Mouse (Mus musculus): ENCODE data around the gene Dtx1. TPM values are rescaled to one million over a fixed set of nuclear protein-coding genes. Genes with fewer than 3 reads are reported as not detected.
A peak's percentile ranks its signal among the peaks of the same experiment; 100 is the strongest.

The Dtx1 gene
- 0.27 and 0.54 TPM in 2 replicates for polyA plus RNA-seq (2014; fragmentation: Nextera tagmentation; extraction: Ambion mirVana)

DNA sequence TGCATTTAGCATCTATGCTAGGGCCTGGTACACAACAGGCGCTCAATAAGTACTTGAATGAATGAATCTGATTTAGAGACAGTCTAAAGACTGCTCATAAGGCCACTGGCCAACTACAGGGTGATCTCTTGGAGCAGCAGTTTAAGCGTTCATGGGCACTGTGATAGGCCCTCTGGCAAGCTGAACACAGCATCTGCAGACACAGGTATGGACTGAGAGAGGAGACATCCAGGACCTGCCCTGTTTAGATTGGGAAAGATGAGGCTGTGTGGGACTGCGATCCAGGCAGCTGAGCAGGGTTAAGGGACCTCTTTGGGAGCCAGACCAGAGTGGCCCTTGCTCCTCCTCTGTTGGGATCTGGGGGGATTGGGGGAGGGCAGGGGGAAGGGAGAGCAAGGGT is at the start of gene Dtx1:
TSS of gene Dtx1 (minus strand) at position 101 of the 400 bp plus-strand sequence.
- Histone ChIP-seq H3K4me1 (ENCODE audit: control insufficient read depth in 2 of 2, insufficient read depth in 2 of 2, low read length in 2 of 2) (peaks cover 5 to 17% of the 10 kb centered on the region in 2 experiments; a peak in 2 of 4 replicates), H3K4me3 (ENCODE audit: control insufficient read depth in 1 of 2, insufficient read depth in 1 of 2, low read depth in 1 of 2, low read length in 2 of 2) (peak within 1 kb of the TSS; percentile 30 to 34), H3K27ac (replicated peaks in 1 of 2; ENCODE audit: control insufficient read depth in 1 of 2, insufficient read depth in 1 of 2, low read depth in 2 of 2, low read length in 2 of 2) (no peak within 1 kb of the TSS), H3K9me3 (ENCODE audit: control insufficient read depth, low read length) (no peaks in the 10 kb centered on the region), H3K36me3 (ENCODE audit: control insufficient read depth, insufficient read depth, low read length) (no peaks in the 10 kb centered on the region), H3K27me3 (ENCODE audit: control insufficient read depth, insufficient read depth, low read length) (peaks cover 76% of the 10 kb centered on the region), H3K4me2 (ENCODE audit: low read length) (peak within 1 kb of the TSS; percentile 60), H3K9ac (ENCODE audit: low read length) (peak within 1 kb of the TSS; percentile 53; the same call in 1 of the 2 replicates)
- no peak for ATAC-seq (ENCODE audit: insufficient number of reproducible peaks, insufficient read depth, low FRiP score, low read depth)
- 33% methylated on average over 3 of the region's 3 CpGs for WGBS

GRCm38 (mm10) chr5:120754215-120754614 is 42.5 kb upstream of the Dtx1 start:
- ATAC-seq (ENCODE audit: insufficient number of reproducible peaks, insufficient read depth, low FRiP score, low read depth) = no peak
- no peaks in the 10 kb centered on the region for H3K36me3 ChIP-seq (ENCODE audit: control insufficient read depth, insufficient read depth, low read length)

DNA sequence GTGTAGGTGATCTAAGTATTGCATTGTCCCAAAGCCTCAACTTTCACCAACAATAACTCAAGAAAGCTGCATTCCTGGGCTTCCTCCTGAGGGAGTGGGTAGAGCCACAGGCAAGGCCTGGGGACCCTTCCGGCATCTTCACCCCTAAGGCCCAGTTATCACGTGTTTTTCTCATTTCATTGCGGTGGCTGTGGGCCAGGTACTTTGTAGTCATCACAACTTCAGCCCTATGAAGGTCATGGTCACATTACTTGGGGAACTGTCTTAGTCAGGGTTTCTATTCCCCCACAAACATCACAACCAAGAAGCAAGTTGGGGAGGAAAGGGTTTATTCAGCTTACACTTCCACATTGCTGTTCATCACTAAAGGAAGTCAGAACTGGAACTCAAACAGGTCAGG is 41.1 kb upstream of the Dtx1 start:
- no peak for ATAC-seq (ENCODE audit: insufficient number of reproducible peaks, insufficient read depth, low FRiP score, low read depth)
- WGBS = 68% methylated on average over 3 of the region's 3 CpGs
- no peaks in the 10 kb centered on the region; the same call in 1 of the 2 replicates for H3K27me3 ChIP-seq (ENCODE audit: control insufficient read depth, insufficient read depth, low read length)
- H3K4me2 ChIP-seq (ENCODE audit: low read length) = no peak overlapping the region
- H3K4me1 ChIP-seq (ENCODE audit: control insufficient read depth in 2 of 2, insufficient read depth in 2 of 2, low read length in 2 of 2) = no peaks in the 10 kb centered on the region
- H3K4me3 ChIP-seq (ENCODE audit: control insufficient read depth in 1 of 2, insufficient read depth in 1 of 2, low read depth in 1 of 2, low read length in 2 of 2) = no peak overlapping the region
- H3K9ac ChIP-seq (ENCODE audit: low read length) = no peak overlapping the region
- no peaks in the 10 kb centered on the region for H3K36me3 ChIP-seq (ENCODE audit: control insufficient read depth, insufficient read depth, low read length)
- no peak overlapping the region for H3K27ac ChIP-seq (replicated peaks in 1 of 2; ENCODE audit: control insufficient read depth in 1 of 2, insufficient read depth in 1 of 2, low read depth in 2 of 2, low read length in 2 of 2)
- no peaks in the 10 kb centered on the region for H3K9me3 ChIP-seq (ENCODE audit: control insufficient read depth, low read length)

More at GRCm38 (mm10) chr5:120754215-120754614, 42.5 kb upstream of the Dtx1 start:
- H3K4me3 ChIP-seq (ENCODE audit: control insufficient read depth in 1 of 2, insufficient read depth in 1 of 2, low read depth in 1 of 2, low read length in 2 of 2) = no peak overlapping the region
- no peak overlapping the region for H3K9ac ChIP-seq (ENCODE audit: low read length)
- H3K4me2 ChIP-seq (ENCODE audit: low read length) = no peak overlapping the region
- no peaks in the 10 kb centered on the region for H3K4me1 ChIP-seq (ENCODE audit: control insufficient read depth in 2 of 2, insufficient read depth in 2 of 2, low read length in 2 of 2)
- H3K9me3 ChIP-seq (ENCODE audit: control insufficient read depth, low read length) = no peaks in the 10 kb centered on the region
- H3K27me3 ChIP-seq (ENCODE audit: control insufficient read depth, insufficient read depth, low read length) = peaks cover 4% of the 10 kb centered on the region; the same call in 1 of the 2 replicates
- WGBS = 78% methylated on average over 4 of the region's 4 CpGs
- no peak overlapping the region for H3K27ac ChIP-seq (replicated peaks in 1 of 2; ENCODE audit: control insufficient read depth in 1 of 2, insufficient read depth in 1 of 2, low read depth in 2 of 2, low read length in 2 of 2)

DNA sequence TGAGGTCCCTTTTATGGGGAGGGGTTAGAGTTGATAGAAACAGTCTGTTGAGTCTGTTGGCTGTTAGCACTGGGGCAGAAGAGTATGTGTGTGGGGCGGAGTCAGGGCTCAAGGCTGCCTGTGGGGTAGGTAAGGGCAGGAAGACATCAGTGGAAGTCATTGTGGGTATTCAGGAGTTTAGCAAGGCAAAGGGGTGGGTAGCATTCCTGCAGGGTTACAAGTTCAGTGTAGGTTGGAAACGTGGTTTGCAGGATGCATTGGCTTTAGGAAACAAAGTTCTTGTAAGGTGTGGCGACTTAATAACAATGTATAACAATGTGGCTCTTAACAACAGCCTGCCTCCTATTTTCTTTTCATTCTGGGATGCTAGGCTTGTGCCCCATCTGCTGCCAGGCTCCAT is 39.5 kb upstream of the Dtx1 start:
- no peak overlapping the region for H3K9ac ChIP-seq (ENCODE audit: low read length)
- H3K4me1 ChIP-seq (ENCODE audit: control insufficient read depth in 2 of 2, insufficient read depth in 2 of 2, low read length in 2 of 2) = no peaks in the 10 kb centered on the region
- no peak overlapping the region for H3K4me2 ChIP-seq (ENCODE audit: low read length)
- WGBS = 64% methylated on average over 3 of the region's 3 CpGs
- no peaks in the 10 kb centered on the region for H3K9me3 ChIP-seq (ENCODE audit: control insufficient read depth, low read length)
- H3K27ac ChIP-seq (replicated peaks in 1 of 2; ENCODE audit: control insufficient read depth in 1 of 2, insufficient read depth in 1 of 2, low read depth in 2 of 2, low read length in 2 of 2) = no peak overlapping the region
- no peak overlapping the region for H3K4me3 ChIP-seq (ENCODE audit: control insufficient read depth in 1 of 2, insufficient read depth in 1 of 2, low read depth in 1 of 2, low read length in 2 of 2)
- no peaks in the 10 kb centered on the region for H3K36me3 ChIP-seq (ENCODE audit: control insufficient read depth, insufficient read depth, low read length)
- no peak for ATAC-seq (ENCODE audit: insufficient number of reproducible peaks, insufficient read depth, low FRiP score, low read depth)
- H3K27me3 ChIP-seq (ENCODE audit: control insufficient read depth, insufficient read depth, low read length) = no peaks in the 10 kb centered on the region; the same call in 1 of the 2 replicates

- Histone ChIP-seq H3K27ac (replicated peaks in 1 of 2; ENCODE audit: control insufficient read depth in 1 of 2, insufficient read depth in 1 of 2, low read depth in 2 of 2, low read length in 2 of 2) (no peak within 1 kb of the TSS), H3K27me3 (ENCODE audit: control insufficient read depth, insufficient read depth, low read length) (no peaks in the 10 kb centered on the region; the same call in 1 of the 2 replicates), H3K4me2 (ENCODE audit: low read length) (no peak within 1 kb of the TSS), H3K4me3 (ENCODE audit: control insufficient read depth in 1 of 2, insufficient read depth in 1 of 2, low read depth in 1 of 2, low read length in 2 of 2) (no peak within 1 kb of the TSS), H3K36me3 (ENCODE audit: control insufficient read depth, insufficient read depth, low read length) (no peaks in the 10 kb centered on the region), H3K9ac (ENCODE audit: low read length) (no peak within 1 kb of the TSS), H3K4me1 (ENCODE audit: control insufficient read depth in 2 of 2, insufficient read depth in 2 of 2, low read length in 2 of 2) (no peaks in the 10 kb centered on the region), H3K9me3 (ENCODE audit: control insufficient read depth, low read length) (no peaks in the 10 kb centered on the region)
- ATAC-seq (ENCODE audit: insufficient number of reproducible peaks, insufficient read depth, low FRiP score, low read depth) = no peak
- 50% methylated on average over 5 of the region's 5 CpGs for WGBS
Measured at GRCm38 (mm10) chr5:120749688-120750087, 38.0 kb upstream of the Dtx1 start, which contains the start of gene Oas2. Gene Oas2, minus strand, starts transcription at chr5:120749853.

DNA sequence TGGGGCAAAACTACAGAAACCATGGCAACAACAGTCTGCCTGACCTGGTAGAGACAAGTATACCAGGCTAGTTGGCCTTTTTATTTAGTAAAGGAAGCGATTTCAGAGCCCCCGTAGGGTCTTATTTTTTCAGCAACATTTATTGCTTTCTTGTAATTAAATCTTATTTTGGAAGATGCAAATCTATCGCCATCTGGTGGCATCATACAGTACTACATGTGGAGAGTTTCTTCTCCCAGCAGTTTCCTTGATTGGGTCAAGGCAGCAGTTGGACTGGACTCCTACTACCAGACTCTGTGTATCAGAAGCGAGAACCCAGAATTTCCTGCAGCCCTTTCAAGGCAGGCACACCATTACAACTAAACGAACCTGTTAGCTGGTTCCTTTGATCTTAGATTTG is 34.7 kb upstream of the Dtx1 start:
- H3K9me3 ChIP-seq (ENCODE audit: control insufficient read depth, low read length) = no peaks in the 10 kb centered on the region
- no peak for ATAC-seq (ENCODE audit: insufficient number of reproducible peaks, insufficient read depth, low FRiP score, low read depth)
- no peak overlapping the region for H3K9ac ChIP-seq (ENCODE audit: low read length)
- H3K4me2 ChIP-seq (ENCODE audit: low read length) = no peak overlapping the region
- no peak overlapping the region for H3K4me3 ChIP-seq (ENCODE audit: control insufficient read depth in 1 of 2, insufficient read depth in 1 of 2, low read depth in 1 of 2, low read length in 2 of 2)
- peaks cover 2% of the 10 kb centered on the region; the same call in 1 of the 2 replicates for H3K27me3 ChIP-seq (ENCODE audit: control insufficient read depth, insufficient read depth, low read length)
- H3K36me3 ChIP-seq (ENCODE audit: control insufficient read depth, insufficient read depth, low read length) = no peaks in the 10 kb centered on the region
- no peak overlapping the region for H3K27ac ChIP-seq (replicated peaks in 1 of 2; ENCODE audit: control insufficient read depth in 1 of 2, insufficient read depth in 1 of 2, low read depth in 2 of 2, low read length in 2 of 2)
- no peaks in the 10 kb centered on the region for H3K4me1 ChIP-seq (ENCODE audit: control insufficient read depth in 2 of 2, insufficient read depth in 2 of 2, low read length in 2 of 2)
- WGBS = 11% methylated on average over 5 of the region's 5 CpGs

- no peak overlapping the region for H3K27ac ChIP-seq (replicated peaks in 1 of 2; ENCODE audit: control insufficient read depth in 1 of 2, insufficient read depth in 1 of 2, low read depth in 2 of 2, low read length in 2 of 2)
- 34% methylated on average over 4 of the region's 4 CpGs for WGBS
- no peak overlapping the region for H3K4me3 ChIP-seq (ENCODE audit: control insufficient read depth in 1 of 2, insufficient read depth in 1 of 2, low read depth in 1 of 2, low read length in 2 of 2)
Measured at GRCm38 (mm10) chr5:120742125-120742524, 30.4 kb upstream of the Dtx1 start.

More at GRCm38 (mm10) chr5:120742125-120742524, 30.4 kb upstream of the Dtx1 start:
- no peak overlapping the region for H3K9ac ChIP-seq (ENCODE audit: low read length)
- H3K36me3 ChIP-seq (ENCODE audit: control insufficient read depth, insufficient read depth, low read length) = no peaks in the 10 kb centered on the region
- no peaks in the 10 kb centered on the region for H3K9me3 ChIP-seq (ENCODE audit: control insufficient read depth, low read length)
- ATAC-seq (ENCODE audit: insufficient number of reproducible peaks, insufficient read depth, low FRiP score, low read depth) = no peak
- no peak overlapping the region for H3K4me2 ChIP-seq (ENCODE audit: low read length)
- H3K4me1 ChIP-seq (ENCODE audit: control insufficient read depth in 2 of 2, insufficient read depth in 2 of 2, low read length in 2 of 2) = no peaks in the 10 kb centered on the region
- peaks cover 2% of the 10 kb centered on the region; the same call in 1 of the 2 replicates for H3K27me3 ChIP-seq (ENCODE audit: control insufficient read depth, insufficient read depth, low read length)
